Mouse (Mus musculus) layer of hippocampus, adult 11-12 months (tissue): ENCODE data around the gene Nutf2.
"Not testable (repeated sequence)": the region's sequence is repeated elsewhere in the genome, so short reads cannot be mapped to it uniquely, and the experiment has no call there.

ENCODE experiments used
- DNase-seq: peaks from one replicate; pipeline ENCODE4 v3.0.0; 2022; ENCODE audit warnings: low spot score

Gene Nutf2

GRCm38 (mm10) chr8:105860143-105860981 lies at the start of gene Nutf2:
TSS of gene Nutf2 (plus strand) at chr8:105860580.
- DNase-seq = peak; percentile 94

GRCm38 (mm10) chr8:105811061-105811460 lies 49.3 kb upstream of the Nutf2 start:
- no peak for DNase-seq

GRCm38 (mm10) chr8:105811543-105811942 lies 48.8 kb upstream of the Nutf2 start:
- no peak for DNase-seq

- DNase-seq = no peak
These were observed 47.9 kb upstream of the Nutf2 start for GRCm38 (mm10) chr8:105812511-105812910.

- no peak for DNase-seq
These were observed 47.1 kb upstream of the Nutf2 start for GRCm38 (mm10) chr8:105813241-105813640.

- no peak for DNase-seq
These were observed 40.7 kb upstream of the Nutf2 start for GRCm38 (mm10) chr8:105819659-105820058.

GRCm38 (mm10) chr8:105820925-105821324 lies 39.5 kb upstream of the Nutf2 start:
- DNase-seq = no peak

GRCm38 (mm10) chr8:105825506-105825905 lies 34.9 kb upstream of the Nutf2 start:
- no peak for DNase-seq

GRCm38 (mm10) chr8:105826379-105826778 lies 34.0 kb upstream of the Nutf2 start:
- no peak for DNase-seq

- peak; percentile 98 for DNase-seq
These were observed 33.2 kb upstream of the Nutf2 start, which contains the start of the genes Ranbp10 and Tsnaxip1 for GRCm38 (mm10) chr8:105826861-105827848. TSS of gene Ranbp10 (minus strand) at chr8:105827350. TSS of gene Tsnaxip1 (plus strand) at chr8:105827731.

GRCm38 (mm10) chr8:105833740-105834139 lies 26.6 kb upstream of the Nutf2 start:
- DNase-seq = not testable (repeated sequence)

GRCm38 (mm10) chr8:105835318-105835717 lies 25.1 kb upstream of the Nutf2 start:
- DNase-seq = peak; percentile 70

- no peak for DNase-seq
These were observed 23.4 kb upstream of the Nutf2 start for GRCm38 (mm10) chr8:105836991-105837390.

GRCm38 (mm10) chr8:105839209-105839608 lies 21.2 kb upstream of the Nutf2 start:
- no peak for DNase-seq

- DNase-seq = no peak
These were observed 13.7 kb upstream of the Nutf2 start for GRCm38 (mm10) chr8:105846678-105847077.

GRCm38 (mm10) chr8:105850014-105850413 lies 10.4 kb upstream of the Nutf2 start:
- DNase-seq = no peak

- no peak for DNase-seq
These were observed 9.8 kb upstream of the Nutf2 start for GRCm38 (mm10) chr8:105850611-105851010.

GRCm38 (mm10) chr8:105851651-105852143 lies 8.7 kb upstream of the Nutf2 start:
- DNase-seq = peak; percentile 91

- DNase-seq = peak; percentile 15
These were observed 8.1 kb upstream of the Nutf2 start for GRCm38 (mm10) chr8:105852146-105852729.

- DNase-seq = no peak
These were observed 7.2 kb upstream of the Nutf2 start, which contains the start of gene Cenpt for GRCm38 (mm10) chr8:105853178-105853577. TSS of gene Cenpt (minus strand) at chr8:105853278.

- no peak for DNase-seq
These were observed 6.1 kb upstream of the Nutf2 start for GRCm38 (mm10) chr8:105854303-105854702.

- DNase-seq = peak; percentile 90
These were observed 5.6 kb upstream of the Nutf2 start, which contains the start of gene Thap11 for GRCm38 (mm10) chr8:105854715-105855216. TSS of gene Thap11 (plus strand) at chr8:105855132.
